Mouse (Mus musculus) adrenal gland (tissue): ENCODE results near the gene Fli1.

Source experiments
- intact Hi-C: fragments of 180-260 bp; cut with DNase I; formaldehyde crosslinking; loops from one replicate; pipeline ENCODE4 v1.15.1; 2025

Gene Fli1

GRCm38 (mm10) chr9:32472346-32472745 lies 70.3 kb downstream of the Fli1 start:
- intact Hi-C loops: no loop called here

- intact Hi-C loops: no loop called here
Observed at GRCm38 (mm10) chr9:32469123-32469751, 73.4 kb downstream of the Fli1 start.

- intact Hi-C loops: no loop called here
Observed at GRCm38 (mm10) chr9:32468313-32468712, 74.3 kb downstream of the Fli1 start.

- intact Hi-C loops: no loop called here
Observed at GRCm38 (mm10) chr9:32467443-32467842, 75.2 kb downstream of the Fli1 start.

- intact Hi-C loops: no loop called here
Observed at GRCm38 (mm10) chr9:32466861-32467260, 75.8 kb downstream of the Fli1 start.

- intact Hi-C loops: loop anchor here (5.0 kb wide), 1 partner anchor 44 kb away; no protein-coding TSS in a partner anchor
Observed at GRCm38 (mm10) chr9:32456707-32457106, 86.0 kb downstream of the Fli1 start.

GRCm38 (mm10) chr9:32450161-32450560 lies 92.5 kb downstream of the Fli1 start:
- intact Hi-C loops: no loop called here

- intact Hi-C loops: loop anchor here (10.0 kb wide), 1 partner anchor 106 kb away; no protein-coding TSS in a partner anchor
Observed at GRCm38 (mm10) chr9:32448766-32449165, 93.9 kb downstream of the Fli1 start.

GRCm38 (mm10) chr9:32445789-32446188 lies 96.9 kb downstream of the Fli1 start:
- intact Hi-C loops: loop anchor here (10.0 kb wide), 1 partner anchor 109 kb away; no protein-coding TSS in a partner anchor

GRCm38 (mm10) chr9:32444453-32445201 lies 98.0 kb downstream of the Fli1 start:
- intact Hi-C loops: loop anchor here (10.0 kb wide), 1 partner anchor 110 kb away; no protein-coding TSS in a partner anchor

GRCm38 (mm10) chr9:32443817-32444216 lies 98.8 kb downstream of the Fli1 start:
- intact Hi-C loops: loop anchor here (10.0 kb wide), 1 partner anchor 111 kb away; no protein-coding TSS in a partner anchor

- intact Hi-C loops: loop anchor here (10.0 kb wide), 1 partner anchor 112 kb away; no protein-coding TSS in a partner anchor
Observed at GRCm38 (mm10) chr9:32443115-32443514, 99.5 kb downstream of the Fli1 start.

- intact Hi-C loops: no loop called here
Observed at GRCm38 (mm10) chr9:32434241-32435213, 108.1 kb downstream of the Fli1 start.

- intact Hi-C loops: no loop called here
Observed at GRCm38 (mm10) chr9:32431061-32431460, 111.6 kb downstream of the Fli1 start.

- intact Hi-C loops: no loop called here
Observed at GRCm38 (mm10) chr9:32425321-32425720, 117.3 kb downstream of the Fli1 start.

- intact Hi-C loops: no loop called here
Observed at GRCm38 (mm10) chr9:32420711-32421110, 122.0 kb downstream of the Fli1 start.

GRCm38 (mm10) chr9:32417466-32418116 lies 125.1 kb downstream of the Fli1 start:
- intact Hi-C loops: no loop called here

- intact Hi-C loops: no loop called here
Observed at GRCm38 (mm10) chr9:32415952-32416351, 126.7 kb downstream of the Fli1 start.

- intact Hi-C loops: loop anchor here (5.0 kb wide), 1 partner anchor 42 kb away; no protein-coding TSS in a partner anchor
Observed at GRCm38 (mm10) chr9:32414956-32415355, 127.7 kb downstream of the Fli1 start.

- intact Hi-C loops: loop anchor here (5.0 kb wide), 1 partner anchor 44 kb away; no protein-coding TSS in a partner anchor
Observed at GRCm38 (mm10) chr9:32412836-32413580, 129.7 kb downstream of the Fli1 start.
